Mouse (Mus musculus) stomach, postnatal 0 days (tissue): ENCODE data around the gene Ccdc63. TPM values are rescaled to one million over a fixed set of nuclear protein-coding genes. Genes with fewer than 3 reads are reported as not detected.
"Not testable (repeated sequence)": the region's sequence is repeated elsewhere in the genome, so short reads cannot be mapped to it uniquely, and the experiment has no call there.

ENCODE experiments used
- ATAC-seq: fragments of 200-750 bp; cut with Nextera tagmentation; 2 replicates; pipeline ENCODE4 v1.8.0; 2017; ENCODE audit not compliant: low FRiP score, low TSS enrichment
- DNase-seq: peaks from one replicate; pipeline ENCODE4 v3.0.0-alpha.2; 2016; ENCODE audit warnings: low spot score
- H3K27ac ChIP-seq: fragments of 300-500 bp; sonication (generic); replicated peaks from 2 replicates; pipeline ENCODE4 v1.5.1; 2014; ENCODE audit warnings: mild to moderate bottlenecking, control low read depth
- H3K27me3 ChIP-seq: fragments of 300-500 bp; sonication (generic); 2 replicates; pipeline ENCODE4 v1.6.1; 2014; ENCODE audit warnings: low read length; ENCODE audit not compliant: control insufficient read depth, insufficient read depth
- H3K36me3 ChIP-seq: fragments of 300-500 bp; sonication (generic); 2 replicates; pipeline ENCODE4 v1.6.1; 2014; ENCODE audit warnings: low read length, mixed read lengths; ENCODE audit not compliant: control insufficient read depth, insufficient read depth
- H3K4me1 ChIP-seq: fragments of 300-500 bp; sonication (generic); replicated peaks from 2 replicates; pipeline ENCODE4 v1.6.1; 2014; ENCODE audit warnings: antibody characterized with exemption; ENCODE audit not compliant: control insufficient read depth, insufficient read depth
- H3K4me2 ChIP-seq: fragments of 300-500 bp; sonication (generic); replicated peaks from 2 replicates; pipeline ENCODE4 v1.6.1; 2014; ENCODE audit warnings: low read depth, mild to moderate bottlenecking, control low read depth, moderate library complexity
- H3K4me3 ChIP-seq: fragments of 300-500 bp; sonication (generic); 2 replicates; pipeline ENCODE4 v1.5.1; 2014; ENCODE audit warnings: low read depth, low read length, control low read depth
- H3K9ac ChIP-seq: fragments of 300-500 bp; sonication (generic); 2 replicates; pipeline ENCODE4 v1.6.1; 2014; ENCODE audit warnings: mild to moderate bottlenecking, low read length, control low read depth, mixed read lengths
- H3K9me3 ChIP-seq: fragments of 300-500 bp; sonication (generic); 2 replicates; pipeline ENCODE4 v1.6.1; 2016; ENCODE audit warnings: low read length; ENCODE audit not compliant: control insufficient read depth
- CTCF ChIP-seq: IDR thresholded peaks from 2 replicates; pipeline ENCODE4 v1.5.1; 2016; ENCODE audit warnings: antibody characterized with exemption, low read depth, mild to moderate bottlenecking, moderate library complexity
- EP300 ChIP-seq: optimal IDR thresholded peaks from 2 replicates; pipeline ENCODE3; 2016; ENCODE audit warnings: antibody characterized with exemption
- WGBS: fragments of 180-500 bp; shearing (Covaris S2); extraction: QIAGEN DNeasy Blood & Tissue Kit; methylation state at CpG from one replicate; pipeline ENCODE4 v1.1.7; 2014; 5-methylcytosine and 5-hydroxymethylcytosine counted together
- polyA plus RNA-seq: library from polyadenylated mRNA; unstranded; fragments of >200 nt; fragmentation: Nextera tagmentation; extraction: Ambion mirVana; gene quantifications from 2 replicates; pipeline ENCODE4 v1.2.1, GENCODE M21; 2015

The Ccdc63 gene
- polyA plus RNA-seq, 1 experiment from 2014 or later = 0.07 TPM

DNA sequence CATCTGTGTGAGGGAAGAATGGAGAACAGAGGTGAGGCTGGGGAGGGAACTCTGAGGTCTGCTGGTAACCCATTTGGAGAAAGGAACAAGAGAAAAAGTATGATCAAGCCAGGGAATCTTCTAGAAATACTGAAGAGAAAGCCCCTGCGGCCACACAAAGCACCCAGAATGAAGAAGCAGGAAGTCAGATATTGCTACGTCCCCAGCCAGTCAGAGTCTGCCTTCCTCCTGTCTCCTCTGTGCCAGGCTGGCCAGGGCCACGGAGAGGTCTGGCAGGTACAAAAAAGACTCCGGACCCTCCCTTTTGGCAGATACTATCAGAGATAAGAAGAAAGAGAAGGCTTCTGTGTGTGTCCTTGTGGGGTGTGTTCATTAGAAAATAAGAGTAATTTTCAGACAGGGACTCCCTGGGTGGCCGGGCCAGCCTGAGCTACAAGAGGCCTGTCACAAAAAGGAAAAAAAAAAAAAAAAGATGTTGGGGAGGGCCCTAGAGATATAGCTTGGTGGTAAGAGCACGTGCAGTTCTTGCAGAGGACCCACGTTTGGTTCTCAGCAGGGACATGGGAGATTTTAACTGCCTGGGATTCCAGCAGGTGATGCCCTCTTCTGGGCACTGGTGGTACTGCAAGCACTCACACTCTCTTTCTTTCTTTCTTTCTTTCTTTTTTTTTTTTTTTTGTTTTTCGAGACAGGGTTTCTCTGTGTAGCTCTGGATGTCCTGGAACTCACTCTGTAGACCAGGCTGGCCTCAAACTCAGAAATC, 1.8 kb upstream of the Ccdc63 start:
- H3K9me3 ChIP-seq = no peaks in the 10 kb centered on the region
- DNase-seq = peak; percentile 59

DNA sequence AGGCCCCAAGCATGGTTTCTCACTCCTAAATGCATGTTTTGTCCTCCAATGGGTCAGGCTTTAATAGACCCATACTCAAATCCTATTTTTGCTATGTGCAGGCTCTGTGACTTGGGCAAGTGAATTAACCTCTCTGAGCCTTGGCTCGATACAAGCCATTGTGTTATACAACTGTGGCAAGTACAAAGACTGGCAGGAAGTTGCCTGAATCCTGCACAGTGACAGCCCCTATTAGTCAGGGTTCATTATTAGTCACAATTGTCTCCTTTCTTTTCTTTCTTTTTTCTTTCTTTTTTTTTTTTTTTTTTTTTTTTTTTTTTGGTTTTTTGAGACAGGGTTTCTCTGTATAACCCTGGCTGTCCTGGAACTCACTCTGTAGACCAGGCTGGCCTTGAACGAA, 852 bp downstream of the Ccdc63 start:
- not testable (repeated sequence) for H3K9ac ChIP-seq, H3K27me3 ChIP-seq, H3K4me1 ChIP-seq, H3K4me2 ChIP-seq, H3K9me3 ChIP-seq, DNase-seq, H3K36me3 ChIP-seq, H3K4me3 ChIP-seq, H3K27ac ChIP-seq, ATAC-seq
- 81% methylated on average over 2 of the region's 2 CpGs for WGBS

More for the DNA sequence above, 1.8 kb upstream of the Ccdc63 start:
- no peak overlapping the region for H3K4me2 ChIP-seq
- no peaks in the 10 kb centered on the region for H3K27me3 ChIP-seq
- peak; percentile 75 for TF ChIP-seq CTCF
- TF ChIP-seq EP300 = no peak
- H3K4me3 ChIP-seq = no peak overlapping the region
- 54% methylated on average over 8 of the region's 8 CpGs for WGBS
- H3K4me1 ChIP-seq = no peaks in the 10 kb centered on the region
- no peak overlapping the region for H3K27ac ChIP-seq
- no peaks in the 10 kb centered on the region for H3K36me3 ChIP-seq
- ATAC-seq = no peak
- H3K9ac ChIP-seq = no peak overlapping the region

DNA sequence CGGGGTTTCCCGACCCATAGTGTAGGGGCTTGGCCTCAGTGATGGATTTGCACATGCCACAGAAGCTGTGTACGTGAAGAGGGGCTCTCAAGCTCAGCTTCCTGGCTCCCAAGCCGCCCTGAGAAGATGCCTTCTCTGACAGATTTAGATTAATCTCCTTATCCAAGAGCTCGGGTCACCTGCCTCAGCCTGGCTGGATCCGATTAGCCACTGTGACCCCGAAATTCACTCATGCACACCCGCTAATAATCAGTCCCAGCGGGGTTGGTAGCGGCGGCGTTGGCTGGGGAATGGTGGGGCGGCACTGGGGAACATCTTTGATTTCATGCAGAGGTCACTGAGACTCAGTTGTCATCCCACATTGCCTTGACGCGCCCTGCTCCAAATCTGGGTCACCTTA, 1.8 kb downstream of the Ccdc63 start:
- WGBS = 77% methylated on average over 15 of the region's 15 CpGs

DNA sequence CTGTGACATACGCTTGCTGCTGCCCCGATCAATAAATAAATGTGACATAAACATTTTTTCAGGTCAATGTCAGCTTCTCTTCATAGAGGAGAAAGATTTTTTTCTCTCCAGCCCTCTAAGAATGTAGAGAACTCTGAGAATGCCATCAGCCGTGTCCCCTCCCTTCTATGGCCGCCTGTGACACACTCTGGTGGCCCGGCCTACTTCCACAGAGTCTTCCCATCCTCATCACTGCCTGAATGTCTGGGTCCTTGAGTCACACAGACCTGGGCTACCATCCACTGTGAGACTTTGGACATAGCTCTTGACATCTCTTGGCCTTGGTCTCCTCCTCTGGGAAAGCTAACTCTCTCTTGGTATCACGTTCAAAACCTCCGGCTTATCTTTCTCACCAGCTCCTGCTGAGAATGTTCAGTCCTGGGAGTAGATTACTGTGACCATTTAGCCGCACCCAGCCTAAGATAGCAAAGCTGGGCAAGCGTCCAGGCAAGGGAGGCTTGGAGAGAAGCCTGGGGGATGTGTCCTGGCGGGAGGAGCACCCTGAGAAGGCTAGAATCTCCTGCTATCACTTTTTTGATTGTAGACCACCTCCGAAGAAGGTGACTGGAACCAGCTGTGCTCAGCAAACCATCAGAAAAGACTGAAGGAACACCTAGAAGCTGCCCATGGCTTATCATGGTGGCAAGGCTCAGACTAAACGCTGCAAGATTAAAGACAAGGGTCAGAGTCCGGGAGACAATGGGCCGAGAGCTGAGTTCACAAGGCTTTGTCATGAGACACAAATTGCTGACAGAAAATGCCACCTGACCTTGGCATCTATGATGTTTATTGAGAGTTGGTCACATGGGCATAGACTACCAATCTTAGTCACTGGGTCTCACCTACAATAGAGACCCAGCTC, 3.9 kb downstream of the Ccdc63 start:
- Histone ChIP-seq H3K27me3 (no peaks in the 10 kb centered on the region), H3K9me3 (no peaks in the 10 kb centered on the region), H3K4me3 (no peak overlapping the region), H3K4me2 (no peak overlapping the region), H3K36me3 (no peaks in the 10 kb centered on the region), H3K4me1 (no peaks in the 10 kb centered on the region), H3K27ac (0 out of 2 replicates have a peak overlapping the region, but pooled peaks have one; percentile 5), H3K9ac (no peak overlapping the region)
- 46% methylated on average over 14 of the region's 14 CpGs for WGBS
- ATAC-seq (peak; percentile 61), DNase-seq (peak; percentile 75)
- TF ChIP-seq CTCF (no peak), EP300 (no peak)

More for the DNA sequence above, 1.8 kb downstream of the Ccdc63 start:
- Histone ChIP-seq H3K27me3 (no peaks in the 10 kb centered on the region), H3K27ac (no peak overlapping the region), H3K4me2 (no peak overlapping the region), H3K4me1 (no peaks in the 10 kb centered on the region), H3K4me3 (no peak overlapping the region), H3K36me3 (no peaks in the 10 kb centered on the region), H3K9ac (no peak overlapping the region), H3K9me3 (no peaks in the 10 kb centered on the region)
- TF ChIP-seq EP300 (no peak), CTCF (no peak)
- no peak for ATAC-seq
- DNase-seq = no peak

DNA sequence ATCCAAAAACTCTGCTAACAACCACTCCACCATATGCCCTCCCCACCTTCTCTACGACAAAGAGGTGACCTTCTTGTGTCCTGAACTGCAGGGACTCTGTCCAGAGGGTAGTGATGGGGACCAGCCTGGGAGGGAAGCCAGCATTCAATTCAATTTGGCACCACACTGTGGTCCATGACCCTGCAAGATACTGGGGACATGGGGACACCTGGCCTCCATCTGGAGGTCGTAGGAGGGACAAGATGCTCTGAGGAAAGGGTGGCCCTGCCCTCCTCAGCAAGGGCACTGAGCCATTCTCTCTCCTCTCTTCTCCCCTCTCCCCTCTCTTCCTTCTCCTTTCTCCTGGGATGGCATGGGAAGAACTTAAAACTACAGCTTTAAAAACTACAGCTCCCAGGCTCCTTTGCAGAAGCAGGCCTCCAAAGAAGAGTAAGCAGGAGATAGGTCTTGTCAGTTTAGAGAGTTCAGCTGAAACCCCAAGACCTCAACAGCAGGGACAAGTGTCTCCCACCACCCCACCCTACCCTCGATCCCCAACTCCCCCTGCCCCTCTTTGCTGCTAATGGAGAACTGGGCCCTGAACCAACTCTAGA, 5.2 kb downstream of the Ccdc63 start:
- TF ChIP-seq EP300 (no peak), CTCF (no peak)
- no peak for ATAC-seq
- Histone ChIP-seq H3K4me1 (no peaks in the 10 kb centered on the region), H3K27ac (no peak overlapping the region), H3K9ac (no peak overlapping the region), H3K36me3 (no peaks in the 10 kb centered on the region), H3K4me2 (no peak overlapping the region), H3K9me3 (no peaks in the 10 kb centered on the region), H3K27me3 (no peaks in the 10 kb centered on the region), H3K4me3 (no peak overlapping the region)
- DNase-seq = no peak
- WGBS = 86% methylated on average over 3 of the region's 3 CpGs
